Mouse (Mus musculus): ENCODE results near the gene Banf2.

Gene Banf2

GRCm38 (mm10) chr2:144025361-144025760, 7.5 kb upstream of the Banf2 start:
- DNase-seq (ENCODE audit: low read depth, low spot score), result no peak

GRCm38 (mm10) chr2:144026456-144026855, 6.4 kb upstream of the Banf2 start:
- no peak for DNase-seq (ENCODE audit: low read depth, low spot score)

- DNase-seq (ENCODE audit: low read depth, low spot score), result no peak
Measured at GRCm38 (mm10) chr2:144030791-144031190, 2.1 kb upstream of the Banf2 start.

- DNase-seq (ENCODE audit: low read depth, low spot score), result no peak
Measured at GRCm38 (mm10) chr2:144044726-144045125, 11.9 kb downstream of the Banf2 start.

GRCm38 (mm10) chr2:144045756-144046560, 13.1 kb downstream of the Banf2 start:
- DNase-seq (ENCODE audit: low read depth, low spot score), result peak; percentile 16

- DNase-seq (ENCODE audit: low read depth, low spot score), result no peak
Measured at GRCm38 (mm10) chr2:144046916-144047315, 14.1 kb downstream of the Banf2 start.

- DNase-seq (ENCODE audit: low read depth, low spot score), result no peak
Measured at GRCm38 (mm10) chr2:144050146-144050680, 17.4 kb downstream of the Banf2 start.

- no peak for DNase-seq (ENCODE audit: low read depth, low spot score)
Measured at GRCm38 (mm10) chr2:144050861-144051260, 18.0 kb downstream of the Banf2 start.

GRCm38 (mm10) chr2:144052410-144053065, 19.7 kb downstream of the Banf2 start:
- DNase-seq (ENCODE audit: low read depth, low spot score), result no peak

- DNase-seq (ENCODE audit: low read depth, low spot score), result no peak
Measured at GRCm38 (mm10) chr2:144057735-144058134, 24.9 kb downstream of the Banf2 start.

GRCm38 (mm10) chr2:144061701-144062100, 28.8 kb downstream of the Banf2 start:
- no peak for DNase-seq (ENCODE audit: low read depth, low spot score)

GRCm38 (mm10) chr2:144065499-144065898, 32.6 kb downstream of the Banf2 start:
- no peak for DNase-seq (ENCODE audit: low read depth, low spot score)

- DNase-seq (ENCODE audit: low read depth, low spot score), result no peak
Measured at GRCm38 (mm10) chr2:144069663-144070062, 36.8 kb downstream of the Banf2 start.

- no peak for DNase-seq (ENCODE audit: low read depth, low spot score)
Measured at GRCm38 (mm10) chr2:144070479-144070878, 37.6 kb downstream of the Banf2 start.

- no peak for DNase-seq (ENCODE audit: low read depth, low spot score)
Measured at GRCm38 (mm10) chr2:144072642-144073041, 39.8 kb downstream of the Banf2 start.

- DNase-seq (ENCODE audit: low read depth, low spot score), result no peak
Measured at GRCm38 (mm10) chr2:144074059-144074458, 41.2 kb downstream of the Banf2 start.

GRCm38 (mm10) chr2:144076625-144077024, 43.8 kb downstream of the Banf2 start:
- DNase-seq (ENCODE audit: low read depth, low spot score), result no peak

GRCm38 (mm10) chr2:144078897-144079296, 46.0 kb downstream of the Banf2 start:
- no peak for DNase-seq (ENCODE audit: low read depth, low spot score)

GRCm38 (mm10) chr2:144086183-144086847, 53.5 kb downstream of the Banf2 start:
- DNase-seq (ENCODE audit: low read depth, low spot score), result peak; percentile 80

GRCm38 (mm10) chr2:144087899-144088584, 55.2 kb downstream of the Banf2 start:
- DNase-seq (ENCODE audit: low read depth, low spot score), result no peak

GRCm38 (mm10) chr2:144092767-144093166, 59.9 kb downstream of the Banf2 start:
- DNase-seq (ENCODE audit: low read depth, low spot score), result no peak

- no peak for DNase-seq (ENCODE audit: low read depth, low spot score)
Measured at GRCm38 (mm10) chr2:144094721-144095120, 61.9 kb downstream of the Banf2 start.
